Mouse (Mus musculus): ENCODE data around the gene Xkr7. TPM values are rescaled to one million over a fixed set of nuclear protein-coding genes. Genes with fewer than 3 reads are reported as not detected.

Gene Xkr7
- total and polyA plus RNA-seq, 2 experiments from 2014 or later, result not detected

DNA sequence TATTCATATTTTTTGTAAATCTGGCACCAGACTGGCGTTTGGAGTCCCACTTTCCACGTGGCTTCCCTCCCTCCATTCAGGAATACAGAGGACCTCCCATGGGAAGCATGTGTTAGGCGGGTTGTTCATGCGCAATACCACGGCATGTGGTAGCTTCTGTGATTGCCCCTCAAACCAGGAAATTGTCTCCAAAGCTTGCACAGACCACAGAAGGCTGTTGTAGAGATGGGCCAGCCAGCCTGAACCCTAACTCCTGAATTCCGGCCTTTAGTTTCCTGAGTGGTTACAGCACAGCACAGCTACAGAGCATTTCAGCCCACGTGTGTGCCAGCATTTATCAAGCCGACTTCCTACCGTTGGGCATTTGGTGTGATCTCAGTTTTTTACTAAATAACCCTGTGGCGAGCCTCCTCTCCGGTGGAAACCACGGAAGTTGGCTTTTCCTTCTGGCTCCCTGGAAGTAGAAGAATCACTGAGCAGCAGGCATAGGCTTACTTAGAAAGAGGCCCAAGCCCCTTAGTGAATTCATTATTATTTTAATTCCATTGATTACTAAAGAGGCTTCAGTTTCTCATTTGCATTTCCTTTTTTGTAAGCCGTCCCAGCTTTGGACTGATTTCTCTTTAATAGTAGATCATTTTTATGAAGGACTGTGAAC lies 27.8 kb upstream of the Xkr7 start:
- WGBS, result 58% methylated on average over 13 of the region's 13 CpGs
- Histone ChIP-seq H3K4me2 (ENCODE audit: low read depth, low read length) (no peak overlapping the region), H3K4me3 (ENCODE audit: low read depth, low read length) (no peak overlapping the region), H3K27ac (ENCODE audit: low read depth) (no peak overlapping the region), H3K9ac (replicated peaks; ENCODE audit: low read depth, low read length) (no peak overlapping the region), H3K27me3 (ENCODE audit: control insufficient read depth, insufficient read depth, low read length) (no peaks in the 10 kb centered on the region), H3K36me3 (replicated peaks; ENCODE audit: control insufficient read depth, insufficient read depth, low read length) (peaks cover 9% of the 10 kb centered on the region), H3K9me3 (replicated peaks; ENCODE audit: control insufficient read depth, low read length) (no peaks in the 10 kb centered on the region), H3K4me1 (ENCODE audit: control insufficient read depth, insufficient read depth) (no peaks in the 10 kb centered on the region)
- DNase-seq (ENCODE audit: low spot score) (peak; percentile 5), ATAC-seq (ENCODE audit: insufficient read depth, low read depth) (no peak)
- TF ChIP-seq CTCF (IDR thresholded peaks at IDR 0.05; ENCODE audit: low read depth) (no peak), EP300 (IDR thresholded peaks at IDR 0.05; ENCODE audit: low read depth) (no peak)

DNA sequence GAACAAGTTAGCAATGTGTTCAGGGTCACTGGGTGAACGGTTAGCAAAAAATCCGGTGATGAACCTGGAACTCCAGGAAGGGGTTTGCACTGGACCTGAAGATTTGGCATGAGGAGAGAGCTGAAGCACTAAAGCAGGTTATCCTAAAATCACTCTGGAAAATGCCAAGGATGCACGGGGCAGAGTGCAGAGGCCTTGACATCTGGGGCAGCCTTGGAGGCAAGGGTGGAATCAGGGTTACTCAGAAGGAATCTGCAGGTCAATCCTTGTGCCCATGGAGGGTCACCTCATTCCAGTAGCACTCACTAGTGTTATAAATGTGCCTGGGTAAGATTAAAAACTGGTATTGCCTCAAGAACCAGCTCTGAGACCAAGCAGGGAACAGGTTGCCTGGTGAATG lies 25.7 kb upstream of the Xkr7 start:
- ATAC-seq (ENCODE audit: insufficient read depth, low read depth) (no peak), DNase-seq (ENCODE audit: low spot score) (no peak)
- Histone ChIP-seq H3K9ac (replicated peaks; ENCODE audit: low read depth, low read length) (no peak overlapping the region), H3K4me1 (ENCODE audit: control insufficient read depth, insufficient read depth) (no peaks in the 10 kb centered on the region), H3K9me3 (replicated peaks; ENCODE audit: control insufficient read depth, low read length) (no peaks in the 10 kb centered on the region), H3K4me2 (ENCODE audit: low read depth, low read length) (no peak overlapping the region), H3K27ac (ENCODE audit: low read depth) (no peak overlapping the region), H3K4me3 (ENCODE audit: low read depth, low read length) (no peak overlapping the region), H3K27me3 (ENCODE audit: control insufficient read depth, insufficient read depth, low read length) (no peaks in the 10 kb centered on the region), H3K36me3 (replicated peaks; ENCODE audit: control insufficient read depth, insufficient read depth, low read length) (peaks cover 31% of the 10 kb centered on the region)
- TF ChIP-seq EP300 (IDR thresholded peaks at IDR 0.05; ENCODE audit: low read depth), result no peak
- no peak for TF ChIP-seq CTCF (IDR thresholded peaks at IDR 0.05; ENCODE audit: low read depth)
- 80% methylated on average over 3 of the region's 3 CpGs for WGBS

DNA sequence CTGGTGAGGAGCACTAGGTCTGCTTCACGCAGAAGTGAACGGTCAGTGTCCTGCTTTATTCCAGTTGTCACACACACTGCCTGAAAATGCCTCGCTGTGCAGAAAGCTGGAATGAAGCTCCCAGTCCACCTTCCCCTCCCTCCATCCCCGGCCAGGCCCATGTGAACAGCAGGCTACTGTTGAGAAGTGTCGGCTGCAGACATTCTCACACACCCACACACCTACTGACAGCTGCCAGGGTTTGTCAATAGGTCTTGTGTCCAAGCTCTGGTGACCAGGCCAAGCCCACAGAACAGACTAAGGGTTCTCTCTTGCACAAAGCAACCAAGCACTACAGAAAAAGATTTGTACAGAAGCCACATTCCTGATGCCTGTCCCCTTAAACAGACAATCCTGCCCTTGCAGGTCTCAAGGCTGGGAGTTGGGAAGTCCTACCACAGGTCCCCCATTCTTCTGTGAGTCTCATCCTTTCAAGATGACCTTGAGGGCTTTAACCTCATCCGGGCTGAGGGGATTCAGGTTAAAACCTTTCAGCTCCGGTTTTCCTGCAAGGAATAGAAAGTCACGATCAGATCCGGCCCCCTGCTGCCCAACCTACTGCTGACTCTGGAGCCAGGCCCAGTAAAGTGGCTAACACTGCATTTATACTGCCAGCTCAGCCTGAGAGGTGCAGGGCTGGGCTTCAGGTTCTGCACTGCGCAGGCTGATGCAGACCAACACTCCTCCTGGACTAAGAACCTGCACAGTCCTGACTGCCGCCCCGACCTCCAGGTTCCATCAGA lies 22.3 kb upstream of the Xkr7 start:
- no peak for TF ChIP-seq EP300 (IDR thresholded peaks at IDR 0.05; ENCODE audit: low read depth)
- no peak for TF ChIP-seq CTCF (IDR thresholded peaks at IDR 0.05; ENCODE audit: low read depth)
- Histone ChIP-seq H3K4me2 (ENCODE audit: low read depth, low read length) (no peak overlapping the region), H3K4me1 (ENCODE audit: control insufficient read depth, insufficient read depth) (peaks cover 5% of the 10 kb centered on the region), H3K9me3 (replicated peaks; ENCODE audit: control insufficient read depth, low read length) (no peaks in the 10 kb centered on the region), H3K4me3 (ENCODE audit: low read depth, low read length) (no peak overlapping the region), H3K36me3 (replicated peaks; ENCODE audit: control insufficient read depth, insufficient read depth, low read length) (peaks cover 50% of the 10 kb centered on the region), H3K27me3 (ENCODE audit: control insufficient read depth, insufficient read depth, low read length) (no peaks in the 10 kb centered on the region), H3K27ac (ENCODE audit: low read depth) (no peak overlapping the region), H3K9ac (replicated peaks; ENCODE audit: low read depth, low read length) (no peak overlapping the region)
- WGBS, result 82% methylated on average over 12 of the region's 12 CpGs
- DNase-seq (ENCODE audit: low spot score) (no peak), ATAC-seq (ENCODE audit: insufficient read depth, low read depth) (no peak)

DNA sequence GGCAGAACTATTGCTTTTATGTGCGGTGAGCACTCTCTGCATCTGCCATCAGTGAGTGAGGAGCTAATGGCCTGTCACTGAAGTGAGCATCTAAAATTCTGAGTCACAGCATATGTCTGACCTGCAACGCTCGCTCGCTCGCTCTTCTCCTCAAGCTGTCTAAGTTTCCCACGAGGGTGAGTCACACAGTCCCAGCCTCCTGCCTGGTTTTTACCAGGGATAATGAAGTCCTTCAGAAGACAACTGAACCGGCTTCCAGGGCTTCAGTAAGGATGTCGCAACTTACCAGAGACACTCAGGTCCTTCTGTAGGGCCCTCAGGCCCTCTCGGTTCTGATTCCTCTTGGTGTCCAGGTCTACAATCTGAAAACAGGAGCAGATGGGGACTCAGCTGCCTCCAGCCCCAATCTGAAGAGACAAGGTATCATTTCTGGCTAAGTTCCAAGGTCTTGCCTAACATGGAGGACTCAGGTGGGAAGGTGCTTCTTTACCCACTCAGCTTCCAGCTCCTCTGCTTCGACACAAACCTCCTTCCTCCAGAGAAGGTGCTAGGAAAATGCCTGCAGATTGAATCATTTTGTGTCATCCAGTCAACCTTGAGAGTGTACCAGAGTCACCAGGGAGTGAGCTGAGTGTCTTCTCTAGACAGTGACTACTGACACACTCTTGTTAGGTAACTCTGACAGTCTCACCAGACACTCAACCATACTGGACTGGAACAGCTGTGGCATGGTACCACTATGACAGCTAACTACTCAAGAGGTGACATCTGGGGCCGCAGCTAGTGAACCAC lies 17.7 kb upstream of the Xkr7 start:
- no peak for DNase-seq (ENCODE audit: low spot score)
- no peaks in the 10 kb centered on the region for H3K9me3 ChIP-seq (replicated peaks; ENCODE audit: control insufficient read depth, low read length)
- no peak overlapping the region for H3K27ac ChIP-seq (ENCODE audit: low read depth)
- ATAC-seq (ENCODE audit: insufficient read depth, low read depth), result no peak
- TF ChIP-seq EP300 (IDR thresholded peaks at IDR 0.05; ENCODE audit: low read depth) (no peak), CTCF (IDR thresholded peaks at IDR 0.05; ENCODE audit: low read depth) (no peak)
- peak overlapping the region; percentile 54; the same call in 1 of the 2 replicates for H3K9ac ChIP-seq (replicated peaks; ENCODE audit: low read depth, low read length)
- H3K4me1 ChIP-seq (ENCODE audit: control insufficient read depth, insufficient read depth), result peaks cover 8% of the 10 kb centered on the region
- H3K27me3 ChIP-seq (ENCODE audit: control insufficient read depth, insufficient read depth, low read length), result no peaks in the 10 kb centered on the region
- 86% methylated on average over 11 of the region's 11 CpGs for WGBS
- peaks cover 40% of the 10 kb centered on the region for H3K36me3 ChIP-seq (replicated peaks; ENCODE audit: control insufficient read depth, insufficient read depth, low read length)
- H3K4me2 ChIP-seq (ENCODE audit: low read depth, low read length), result peak overlapping the region; percentile 91
- H3K4me3 ChIP-seq (ENCODE audit: low read depth, low read length), result 0 out of 2 replicates have a peak overlapping the region, but pooled peaks have one; percentile 69

- peaks cover 29% of the 10 kb centered on the region for H3K36me3 ChIP-seq (replicated peaks; ENCODE audit: control insufficient read depth, insufficient read depth, low read length)
- WGBS, result 1% methylated on average over 54 of the region's 54 CpGs
- H3K27ac ChIP-seq (ENCODE audit: low read depth), result no peak within 1 kb of the TSS
- peaks cover 8% of the 10 kb centered on the region for H3K4me1 ChIP-seq (ENCODE audit: control insufficient read depth, insufficient read depth)
- H3K9ac ChIP-seq (replicated peaks; ENCODE audit: low read depth, low read length), result peak within 1 kb of the TSS; percentile 54
- no peaks in the 10 kb centered on the region for H3K27me3 ChIP-seq (ENCODE audit: control insufficient read depth, insufficient read depth, low read length)
- ATAC-seq (ENCODE audit: insufficient read depth, low read depth) (peak; percentile 96), DNase-seq (ENCODE audit: low spot score) (peak; percentile 94)
- no peak for TF ChIP-seq EP300 (IDR thresholded peaks at IDR 0.05; ENCODE audit: low read depth)
- TF ChIP-seq CTCF (IDR thresholded peaks at IDR 0.05; ENCODE audit: low read depth), result peak; percentile 94
- H3K9me3 ChIP-seq (replicated peaks; ENCODE audit: control insufficient read depth, low read length), result no peaks in the 10 kb centered on the region
- peak within 1 kb of the TSS; percentile 91 for H3K4me2 ChIP-seq (ENCODE audit: low read depth, low read length)
- peak within 1 kb of the TSS; percentile 69 for H3K4me3 ChIP-seq (ENCODE audit: low read depth, low read length)
These were observed 16.7 kb upstream of the Xkr7 start, which contains the start of gene Pdrg1 for GRCm38 (mm10) chr2:153014758-153015593. TSS of gene Pdrg1 (minus strand) at chr2:153015427.
